11 mouse cellular contexts compared by ENCODE assay signal in genomic region chr13:70635591-70635990, GRCm38 (mm10). TPM values are rescaled to one million over a fixed set of nuclear protein-coding genes. Genes with fewer than 3 reads are reported as not detected.
DNase-seq lines count a peak whose midpoint lies in the region; ATAC-seq and TF ChIP-seq lines count a peak whose summit lies in the region.
"Had no signal": no experiment of that assay in that cellular context is flagged by ENCODE, and none has a peak within 500 bp of the region (broad histone marks: within the 10 kb centered on the region; RNA-seq: fewer than 3 reads in every experiment).

No protein-coding gene starts in this region.

- no peak for TF ChIP-seq EP300 in lung, postnatal 0 days (IDR thresholded peaks at IDR 0.05)

- H3K9me3 ChIP-seq in heart, embryonic 11.5 days (replicated peaks; ENCODE audit: control insufficient read depth, low read length): no peaks in the 10 kb centered on the region
- no peaks in the 10 kb centered on the region for H3K9me3 ChIP-seq in lung, postnatal 0 days (ENCODE audit: low read length)
- no peaks in the 10 kb centered on the region for H3K9me3 ChIP-seq in limb, embryonic 15.5 days
- no peaks in the 10 kb centered on the region for H3K9me3 ChIP-seq in neural tube, embryonic 15.5 days (replicated peaks)

- H3K4me2 ChIP-seq in heart, embryonic 11.5 days: no peak overlapping the region; the same call in 1 of the 2 replicates
- 0 out of 2 replicates have a peak overlapping the region, but pooled peaks have one; percentile 61 for H3K4me2 ChIP-seq in lung, postnatal 0 days (replicated peaks; ENCODE audit: low read depth, low read length)
- 0 out of 2 replicates have a peak overlapping the region, but pooled peaks have one; percentile 62 for H3K4me2 ChIP-seq in limb, embryonic 15.5 days
- H3K4me2 ChIP-seq in neural tube, embryonic 15.5 days: peak overlapping the region; percentile 87

- no peak for TF ChIP-seq CTCF in lung, postnatal 0 days (IDR thresholded peaks at IDR 0.05)

- H3K9ac ChIP-seq in heart, embryonic 11.5 days (ENCODE audit: low read depth, low read length): no peak overlapping the region
- H3K9ac ChIP-seq in lung, postnatal 0 days (replicated peaks; ENCODE audit: low read depth): no peak overlapping the region
- no peak overlapping the region for H3K9ac ChIP-seq in limb, embryonic 15.5 days
- H3K9ac ChIP-seq in neural tube, embryonic 15.5 days (replicated peaks): no peak overlapping the region

- peaks cover 19% of the 10 kb centered on the region for H3K4me1 ChIP-seq in heart, embryonic 11.5 days (ENCODE audit: control insufficient read depth, insufficient read depth, low read length)
- peaks cover 9% of the 10 kb centered on the region for H3K4me1 ChIP-seq in lung, postnatal 0 days (ENCODE audit: insufficient read depth, low read depth, low read length)
- peaks cover 21% of the 10 kb centered on the region for H3K4me1 ChIP-seq in limb, embryonic 15.5 days
- H3K4me1 ChIP-seq in neural tube, embryonic 15.5 days: peaks cover 43% of the 10 kb centered on the region

- ATAC-seq in heart, embryonic 11.5 days (replicated peaks; ENCODE audit: insufficient number of reproducible peaks, low FRiP score, low TSS enrichment): no peak
- ATAC-seq in lung, postnatal 0 days: no peak
- no peak for ATAC-seq in limb, embryonic 15.5 days (ENCODE audit: insufficient number of reproducible peaks, low FRiP score, low TSS enrichment, low read depth)
- no peak for ATAC-seq in neural tube, embryonic 15.5 days (ENCODE audit: low FRiP score)

- no peak overlapping the region for H3K27ac ChIP-seq in heart, embryonic 11.5 days (ENCODE audit: low read depth, low read length)
- H3K27ac ChIP-seq in lung, postnatal 0 days (ENCODE audit: low read length): no peak overlapping the region
- no peak overlapping the region for H3K27ac ChIP-seq in limb, embryonic 15.5 days
- no peak overlapping the region for H3K27ac ChIP-seq in neural tube, embryonic 15.5 days (replicated peaks)

- no peaks in the 10 kb centered on the region for H3K36me3 ChIP-seq in heart, embryonic 11.5 days (ENCODE audit: control insufficient read depth, insufficient read depth, low read length)
- no peaks in the 10 kb centered on the region for H3K36me3 ChIP-seq in lung, postnatal 0 days (ENCODE audit: insufficient read depth, low read length)
- no peaks in the 10 kb centered on the region for H3K36me3 ChIP-seq in limb, embryonic 15.5 days
- no peaks in the 10 kb centered on the region for H3K36me3 ChIP-seq in neural tube, embryonic 15.5 days

- no peak overlapping the region for H3K4me3 ChIP-seq in heart, embryonic 11.5 days (ENCODE audit: low read depth, low read length)
- H3K4me3 ChIP-seq in lung, postnatal 0 days (ENCODE audit: low read depth, low read length): no peak overlapping the region
- H3K4me3 ChIP-seq in limb, embryonic 15.5 days: no peak overlapping the region
- H3K4me3 ChIP-seq in neural tube, embryonic 15.5 days (replicated peaks): peak overlapping the region; percentile 91; the same call in 1 of the 2 replicates

- no peaks in the 10 kb centered on the region for H3K27me3 ChIP-seq in heart, embryonic 11.5 days (ENCODE audit: control insufficient read depth, insufficient read depth, low read length)
- no peaks in the 10 kb centered on the region for H3K27me3 ChIP-seq in lung, postnatal 0 days (replicated peaks; ENCODE audit: insufficient read depth, low read length)
- H3K27me3 ChIP-seq in limb, embryonic 15.5 days: no peaks in the 10 kb centered on the region
- H3K27me3 ChIP-seq in neural tube, embryonic 15.5 days (replicated peaks): no peaks in the 10 kb centered on the region

- WGBS in heart, embryonic 11.5 days (ENCODE audit: insufficient replicate concordance): 66% methylated on average over 2 of the region's 2 CpGs
- WGBS in lung, postnatal 0 days: 58% methylated on average over 2 of the region's 2 CpGs
- WGBS in limb, embryonic 15.5 days: 43% methylated on average over 2 of the region's 2 CpGs
- 53% methylated on average over 2 of the region's 2 CpGs for WGBS in neural tube, embryonic 15.5 days

- peak; percentile 67 for DNase-seq in heart, adult 11 months
- DNase-seq in lung, postnatal 0 days (ENCODE audit: low spot score): no peak
- no peak for DNase-seq in lung, postnatal 25 days (ENCODE audit: low spot score)
- DNase-seq in layer of hippocampus, adult 11-12 months (ENCODE audit: low spot score): no peak
- DNase-seq in frontal cortex, postnatal 10 days (ENCODE audit: low spot score in 2 of 2): no peak
- DNase-seq: kidney, adult 8-10 months; left cerebral cortex, postnatal 4 days; right cerebral cortex, adult 18-20 months had no signal

RNA-seq across cellular contexts. Expression of gene Ice1, which starts 1.8 kb away (rescaled TPM):
- polyA plus RNA-seq in heart, embryonic 11.5 days (2014; fragmentation: Nextera tagmentation; extraction: Ambion mirVana): 19.4 and 22.3 TPM in 2 replicates
- polyA plus RNA-seq in lung, postnatal 0 days (2015; fragmentation: Nextera tagmentation; extraction: Ambion mirVana): 10.8 and 12.3 TPM in 2 replicates
- polyA plus RNA-seq in limb, embryonic 15.5 days (2015; fragmentation: Nextera tagmentation; extraction: Ambion mirVana): 15.4 and 16.9 TPM in 2 replicates
- 23.5 and 26.0 TPM in 2 replicates for polyA plus RNA-seq in neural tube, embryonic 15.5 days (2015; fragmentation: Nextera tagmentation; extraction: Ambion mirVana)
